Mouse (Mus musculus): ENCODE measurements around the gene Pth1r. TPM values are rescaled to one million over a fixed set of nuclear protein-coding genes. Genes with fewer than 3 reads are reported as not detected.

The Pth1r gene
- total and polyA plus RNA-seq, 2 experiments from 2014 or later = 7.8 to 11.4 TPM

DNA sequence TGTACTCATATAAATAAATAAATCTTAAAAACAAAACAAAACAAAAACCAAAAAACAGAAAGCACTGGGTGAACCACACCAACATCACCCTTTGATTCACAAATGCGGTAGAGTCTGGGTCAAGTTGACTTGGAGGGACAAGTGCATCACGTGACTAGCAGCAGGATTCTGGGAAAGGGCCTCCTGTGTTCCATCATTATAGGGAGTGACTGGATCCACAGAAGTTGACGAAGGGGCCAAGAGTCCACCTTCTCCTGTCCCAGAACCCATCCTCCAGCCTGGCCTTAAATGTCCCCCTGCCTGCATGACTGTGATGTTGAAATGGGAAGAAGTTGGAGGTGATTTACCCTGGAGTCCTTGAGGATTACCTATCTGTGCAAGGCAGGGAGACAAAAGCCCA lies 28.1 kb downstream of the Pth1r start:
- H3K27me3 ChIP-seq (ENCODE audit: insufficient read depth, low read length) = no peaks in the 10 kb centered on the region
- no peak overlapping the region for H3K27ac ChIP-seq (ENCODE audit: low read depth, low read length)
- peaks cover 7% of the 10 kb centered on the region; the same call in 1 of the 2 replicates for H3K36me3 ChIP-seq (ENCODE audit: insufficient read depth)
- ATAC-seq (no peak), DNase-seq (no peak)
- no peak overlapping the region for H3K9ac ChIP-seq
- H3K4me2 ChIP-seq (ENCODE audit: low read depth) = no peak overlapping the region
- TF ChIP-seq CTCF (IDR thresholded peaks at IDR 0.05; ENCODE audit: low read depth) = no peak
- 86% methylated on average over 3 of the region's 3 CpGs for WGBS
- H3K4me1 ChIP-seq (ENCODE audit: insufficient read depth) = no peaks in the 10 kb centered on the region
- H3K9me3 ChIP-seq (ENCODE audit: low read length) = no peaks in the 10 kb centered on the region
- H3K4me3 ChIP-seq (ENCODE audit: low read depth, low read length) = no peak overlapping the region

DNA sequence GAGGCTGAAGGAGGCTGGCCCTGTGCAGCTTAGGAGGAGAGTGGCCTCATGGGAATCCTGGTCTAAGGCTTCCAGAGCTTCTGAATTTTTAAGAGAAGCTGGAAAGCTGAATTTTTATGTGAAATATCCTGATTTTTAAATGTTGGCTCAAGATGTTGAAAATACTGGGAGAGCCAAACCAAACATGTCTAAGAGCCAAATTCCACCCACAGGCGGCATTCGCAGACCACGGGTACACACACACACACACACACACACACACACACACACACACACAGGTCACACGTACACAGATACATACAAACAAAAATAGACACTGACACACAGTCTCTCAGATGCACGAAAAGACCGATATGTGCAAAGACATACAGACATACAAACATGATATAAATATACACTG lies 28.9 kb downstream of the Pth1r start:
- no peaks in the 10 kb centered on the region for H3K4me1 ChIP-seq (ENCODE audit: insufficient read depth)
- no peak overlapping the region for H3K9ac ChIP-seq
- H3K36me3 ChIP-seq (ENCODE audit: insufficient read depth) = peaks cover 8% of the 10 kb centered on the region; the same call in 1 of the 2 replicates
- no peak overlapping the region for H3K4me2 ChIP-seq (ENCODE audit: low read depth)
- H3K27ac ChIP-seq (ENCODE audit: low read depth, low read length) = no peak overlapping the region
- DNase-seq (no peak), ATAC-seq (no peak)
- no peak for TF ChIP-seq CTCF (IDR thresholded peaks at IDR 0.05; ENCODE audit: low read depth)
- no peaks in the 10 kb centered on the region for H3K27me3 ChIP-seq (ENCODE audit: insufficient read depth, low read length)
- H3K4me3 ChIP-seq (ENCODE audit: low read depth, low read length) = no peak overlapping the region
- H3K9me3 ChIP-seq (ENCODE audit: low read length) = no peaks in the 10 kb centered on the region
- WGBS = 83% methylated on average over 6 of the region's 6 CpGs

DNA sequence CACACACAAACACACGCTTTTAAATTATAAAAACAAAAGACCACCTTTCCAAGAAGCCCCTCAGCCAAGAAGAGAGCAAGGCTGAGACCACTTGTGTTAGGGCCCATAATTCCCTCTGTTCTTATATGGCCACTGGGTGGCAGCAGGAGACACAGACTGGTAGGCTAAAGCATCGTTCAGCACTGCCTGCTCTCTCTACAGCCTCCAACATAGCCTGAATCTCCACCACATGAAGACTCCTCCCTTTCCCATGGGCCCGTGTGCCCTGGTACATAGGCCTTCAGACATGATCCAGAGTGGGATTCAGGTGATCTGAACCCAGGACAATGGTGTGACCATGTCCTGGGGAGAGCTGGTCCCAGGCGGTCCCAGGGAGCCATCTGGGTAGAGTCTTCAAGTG lies 30.2 kb downstream of the Pth1r start:
- Histone ChIP-seq H3K9me3 (ENCODE audit: low read length) (no peaks in the 10 kb centered on the region), H3K4me3 (ENCODE audit: low read depth, low read length) (no peak overlapping the region), H3K4me1 (ENCODE audit: insufficient read depth) (no peaks in the 10 kb centered on the region), H3K27me3 (ENCODE audit: insufficient read depth, low read length) (no peaks in the 10 kb centered on the region), H3K4me2 (ENCODE audit: low read depth) (no peak overlapping the region), H3K36me3 (ENCODE audit: insufficient read depth) (peaks cover 16% of the 10 kb centered on the region), H3K9ac (no peak overlapping the region), H3K27ac (ENCODE audit: low read depth, low read length) (no peak overlapping the region)
- ATAC-seq (peak; percentile 94), DNase-seq (peak; percentile 82)
- WGBS = 30% methylated on average over 4 of the region's 4 CpGs
- peak; percentile 92 for TF ChIP-seq CTCF (IDR thresholded peaks at IDR 0.05; ENCODE audit: low read depth)

DNA sequence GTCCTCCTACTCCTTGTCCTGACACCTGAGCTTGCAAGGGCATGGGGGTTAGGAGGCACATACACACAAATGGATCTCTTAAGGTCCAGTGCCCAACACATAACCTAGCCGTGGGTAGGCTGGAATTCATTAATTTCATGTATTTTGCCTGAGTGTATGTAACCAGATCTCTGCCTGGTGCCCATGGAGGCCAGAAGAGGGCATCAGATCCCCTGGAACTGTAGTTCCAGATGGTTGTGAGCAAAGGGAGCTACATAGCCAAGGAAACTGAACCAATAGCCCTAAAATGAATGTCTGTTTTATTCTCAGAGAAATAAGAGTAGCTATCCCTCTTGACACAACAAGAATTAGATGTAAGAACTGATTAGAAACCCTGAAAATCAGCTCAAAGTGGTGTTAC lies 31.5 kb downstream of the Pth1r start:
- Histone ChIP-seq H3K36me3 (ENCODE audit: insufficient read depth) (peaks cover 19% of the 10 kb centered on the region), H3K4me2 (ENCODE audit: low read depth) (no peak overlapping the region), H3K9ac (no peak overlapping the region), H3K4me3 (ENCODE audit: low read depth, low read length) (no peak overlapping the region), H3K9me3 (ENCODE audit: low read length) (no peaks in the 10 kb centered on the region), H3K27ac (ENCODE audit: low read depth, low read length) (no peak overlapping the region), H3K27me3 (ENCODE audit: insufficient read depth, low read length) (no peaks in the 10 kb centered on the region), H3K4me1 (ENCODE audit: insufficient read depth) (no peaks in the 10 kb centered on the region)
- peak; percentile 61 for TF ChIP-seq CTCF (IDR thresholded peaks at IDR 0.05; ENCODE audit: low read depth)
- peak; percentile 23; the same call in 1 of the 2 replicates for ATAC-seq
- 58% methylated on average over 1 of the region's 1 CpGs for WGBS
- peak; percentile 44 for DNase-seq

DNA sequence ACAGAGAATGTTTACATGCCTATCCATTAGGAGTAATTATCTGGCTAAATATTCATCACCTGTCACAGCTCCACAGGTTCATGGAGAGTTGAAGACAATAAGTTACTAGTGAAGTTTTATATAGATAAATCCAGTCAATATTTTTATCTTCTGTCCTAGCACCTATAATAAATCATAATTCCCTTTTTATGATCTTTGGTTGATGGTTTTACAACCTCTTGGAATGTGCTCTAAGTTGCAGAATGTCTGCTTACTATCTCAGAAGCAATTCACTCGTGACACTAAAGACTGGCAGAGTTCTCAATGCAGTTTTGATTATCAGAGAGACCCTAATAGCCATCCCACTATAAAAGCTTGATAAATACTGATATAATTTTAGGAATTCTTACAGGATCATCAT lies 33.6 kb downstream of the Pth1r start:
- Histone ChIP-seq H3K27me3 (ENCODE audit: insufficient read depth, low read length) (no peaks in the 10 kb centered on the region), H3K4me2 (ENCODE audit: low read depth) (no peak overlapping the region), H3K9ac (no peak overlapping the region), H3K9me3 (ENCODE audit: low read length) (no peaks in the 10 kb centered on the region), H3K36me3 (ENCODE audit: insufficient read depth) (peaks cover 19% of the 10 kb centered on the region), H3K4me3 (ENCODE audit: low read depth, low read length) (no peak overlapping the region), H3K27ac (ENCODE audit: low read depth, low read length) (no peak overlapping the region), H3K4me1 (ENCODE audit: insufficient read depth) (no peaks in the 10 kb centered on the region)
- TF ChIP-seq CTCF (IDR thresholded peaks at IDR 0.05; ENCODE audit: low read depth) = no peak
- 85% methylated on average over 1 of the region's 1 CpGs for WGBS
- no peak for DNase-seq
- ATAC-seq = no peak

DNA sequence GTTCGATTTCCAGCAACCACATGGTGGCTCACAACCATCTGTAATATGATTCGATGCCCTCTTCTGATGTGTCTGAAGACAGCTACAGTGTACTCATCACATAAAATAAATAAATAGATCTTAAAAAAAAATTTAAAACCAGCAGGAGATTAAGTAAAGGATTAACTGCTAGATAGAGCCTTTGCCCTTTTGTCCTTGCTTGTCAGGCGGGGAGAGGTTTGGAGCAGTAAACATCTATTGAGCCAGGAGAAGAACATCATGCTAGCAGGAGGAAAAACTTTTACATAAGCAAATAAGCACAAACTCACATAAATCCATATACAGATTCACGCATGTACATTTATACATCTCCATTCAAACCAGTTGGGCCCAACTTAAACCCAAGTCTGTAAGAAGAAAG lies 34.4 kb downstream of the Pth1r start:
- TF ChIP-seq CTCF (IDR thresholded peaks at IDR 0.05; ENCODE audit: low read depth) = no peak
- Histone ChIP-seq H3K36me3 (ENCODE audit: insufficient read depth) (peaks cover 19% of the 10 kb centered on the region), H3K9ac (no peak overlapping the region), H3K4me3 (ENCODE audit: low read depth, low read length) (no peak overlapping the region), H3K4me2 (ENCODE audit: low read depth) (no peak overlapping the region), H3K9me3 (ENCODE audit: low read length) (no peaks in the 10 kb centered on the region), H3K27me3 (ENCODE audit: insufficient read depth, low read length) (no peaks in the 10 kb centered on the region), H3K27ac (ENCODE audit: low read depth, low read length) (no peak overlapping the region), H3K4me1 (ENCODE audit: insufficient read depth) (no peaks in the 10 kb centered on the region)
- DNase-seq (no peak), ATAC-seq (no peak)
- WGBS = 91% methylated on average over 4 of the region's 4 CpGs

DNA sequence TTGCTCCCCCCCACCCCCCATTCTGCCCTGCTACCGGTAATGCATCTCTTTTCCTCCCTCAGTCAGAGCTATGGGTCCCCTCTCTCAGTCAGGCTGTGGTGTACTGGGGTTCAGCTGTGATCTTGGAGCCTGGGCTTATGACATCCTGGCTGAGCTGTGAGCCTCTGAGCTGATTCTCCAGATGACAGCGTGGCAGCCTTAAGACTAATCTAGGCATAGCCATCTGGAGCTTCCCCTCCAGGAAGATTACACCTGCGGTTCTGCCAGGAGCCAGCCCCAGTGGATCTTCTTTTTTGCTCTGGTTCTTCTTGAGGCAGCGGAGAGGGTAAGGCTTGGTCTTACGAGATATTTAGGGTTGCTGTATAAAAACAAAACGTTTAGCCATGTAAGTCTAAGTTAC lies 34.9 kb downstream of the Pth1r start:
- Histone ChIP-seq H3K4me2 (ENCODE audit: low read depth) (no peak overlapping the region), H3K4me1 (ENCODE audit: insufficient read depth) (no peaks in the 10 kb centered on the region), H3K27ac (ENCODE audit: low read depth, low read length) (no peak overlapping the region), H3K9me3 (ENCODE audit: low read length) (no peaks in the 10 kb centered on the region), H3K9ac (no peak overlapping the region), H3K27me3 (ENCODE audit: insufficient read depth, low read length) (no peaks in the 10 kb centered on the region), H3K36me3 (ENCODE audit: insufficient read depth) (peaks cover 19% of the 10 kb centered on the region), H3K4me3 (ENCODE audit: low read depth, low read length) (no peak overlapping the region)
- WGBS = 86% methylated on average over 6 of the region's 6 CpGs
- ATAC-seq (no peak), DNase-seq (no peak)
- TF ChIP-seq CTCF (IDR thresholded peaks at IDR 0.05; ENCODE audit: low read depth) = no peak

DNA sequence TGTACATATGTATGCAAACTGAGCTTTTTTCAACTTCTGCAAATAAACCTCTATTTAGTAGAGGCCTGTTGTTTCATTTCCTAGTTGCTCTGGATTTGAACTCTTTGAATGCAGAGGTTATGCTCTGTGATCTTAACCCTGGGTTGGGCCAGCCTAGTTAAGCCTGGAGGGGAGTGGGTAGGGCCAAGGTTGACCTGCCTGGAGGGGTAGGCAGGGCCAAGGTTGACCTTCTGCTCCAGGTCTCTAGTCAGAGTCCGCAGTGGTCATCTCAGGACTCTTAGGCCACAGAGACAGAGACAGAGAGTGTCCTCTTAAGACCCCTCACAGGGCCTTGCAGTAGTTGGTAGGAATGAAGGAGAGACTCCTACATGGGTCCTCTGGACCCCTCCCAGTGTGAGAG lies 35.4 kb downstream of the Pth1r start:
- Histone ChIP-seq H3K36me3 (ENCODE audit: insufficient read depth) (peaks cover 19% of the 10 kb centered on the region), H3K27me3 (ENCODE audit: insufficient read depth, low read length) (no peaks in the 10 kb centered on the region), H3K9me3 (ENCODE audit: low read length) (no peaks in the 10 kb centered on the region), H3K4me3 (ENCODE audit: low read depth, low read length) (no peak overlapping the region), H3K4me2 (ENCODE audit: low read depth) (no peak overlapping the region), H3K27ac (ENCODE audit: low read depth, low read length) (no peak overlapping the region), H3K4me1 (ENCODE audit: insufficient read depth) (no peaks in the 10 kb centered on the region), H3K9ac (no peak overlapping the region)
- 95% methylated on average over 1 of the region's 1 CpGs for WGBS
- ATAC-seq (no peak), DNase-seq (no peak)
- TF ChIP-seq CTCF (IDR thresholded peaks at IDR 0.05; ENCODE audit: low read depth) = no peak

All from forebrain, postnatal 0 days (tissue).